Mouse (Mus musculus): ENCODE results near the gene Morn1. TPM values are rescaled to one million over a fixed set of nuclear protein-coding genes. Genes with fewer than 3 reads are reported as not detected.
"Not testable (repeated sequence)": the region's sequence is repeated elsewhere in the genome, so short reads cannot be mapped to it uniquely, and the experiment has no call there.

The Morn1 gene
- polyA plus RNA-seq, 1 experiment from 2014 or later = 6.9 TPM

DNA sequence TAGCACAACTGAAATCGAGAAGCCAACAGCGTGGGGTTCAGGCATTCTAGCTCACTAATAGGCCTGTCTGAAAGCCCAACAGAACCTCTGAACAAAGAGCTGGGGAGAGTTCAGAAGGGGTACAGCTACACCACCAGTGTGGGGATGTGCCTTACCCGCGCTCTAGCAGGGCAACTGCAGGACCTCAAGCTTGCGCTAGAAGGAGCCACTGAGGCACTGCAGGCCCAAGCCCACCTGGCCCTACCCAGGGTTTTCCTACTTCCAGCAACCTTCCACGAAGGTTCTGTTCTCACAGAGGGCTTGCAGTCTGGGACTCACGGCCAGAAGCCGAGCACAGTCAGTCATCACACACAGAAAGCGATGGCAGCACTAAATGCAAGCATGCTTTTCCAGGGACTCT, 11.2 kb upstream of the Morn1 start:
- 89% methylated on average over 9 of the region's 9 CpGs for WGBS

DNA sequence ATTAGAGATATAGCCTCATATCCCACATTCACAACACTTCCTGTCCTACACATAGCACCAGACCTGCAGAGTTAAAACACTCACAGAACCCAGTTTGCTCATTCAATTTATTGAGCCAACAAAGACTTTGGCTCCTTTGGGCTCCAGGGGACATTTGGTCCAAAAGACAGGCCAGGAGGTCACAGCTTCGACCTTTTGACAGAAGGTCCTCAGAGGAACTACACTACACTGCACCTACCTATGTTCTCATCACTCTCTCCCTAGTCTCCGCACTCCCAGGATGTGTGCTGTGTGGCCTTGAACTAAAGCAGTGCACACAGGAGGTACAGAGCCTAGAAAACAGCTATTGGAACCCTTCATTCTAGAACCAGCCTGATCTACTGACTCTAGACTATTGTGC, 10.6 kb upstream of the Morn1 start:
- Histone ChIP-seq H3K4me1 (replicated peaks; ENCODE audit: control insufficient read depth, insufficient read depth, low read length) (no peaks in the 10 kb centered on the region), H3K9ac (ENCODE audit: low read length) (no peak overlapping the region), H3K36me3 (ENCODE audit: control insufficient read depth, insufficient read depth, low read length) (peaks cover 76% of the 10 kb centered on the region), H3K9me3 (ENCODE audit: control insufficient read depth, low read length) (no peaks in the 10 kb centered on the region), H3K4me2 (ENCODE audit: low read depth, low read length) (no peak overlapping the region), H3K27ac (ENCODE audit: low read length) (no peak overlapping the region), H3K4me3 (ENCODE audit: low read length) (no peak overlapping the region), H3K27me3 (ENCODE audit: control insufficient read depth, insufficient read depth, low read depth, low read length) (no peaks in the 10 kb centered on the region)
- no peak for ATAC-seq (ENCODE audit: low read depth)
- 95% methylated on average over 2 of the region's 2 CpGs for whole genome bisulfite sequencing

More for the DNA sequence above, 11.2 kb upstream of the Morn1 start:
- H3K9me3 ChIP-seq (ENCODE audit: control insufficient read depth, low read length) = no peaks in the 10 kb centered on the region
- no peaks in the 10 kb centered on the region for H3K27me3 ChIP-seq (ENCODE audit: control insufficient read depth, insufficient read depth, low read depth, low read length)
- no peak overlapping the region for H3K4me3 ChIP-seq (ENCODE audit: low read length)
- H3K27ac ChIP-seq (ENCODE audit: low read length) = no peak overlapping the region
- no peak overlapping the region for H3K9ac ChIP-seq (ENCODE audit: low read length)
- H3K4me2 ChIP-seq (ENCODE audit: low read depth, low read length) = no peak overlapping the region
- H3K4me1 ChIP-seq (replicated peaks; ENCODE audit: control insufficient read depth, insufficient read depth, low read length) = no peaks in the 10 kb centered on the region
- ATAC-seq (ENCODE audit: low read depth) = no peak
- H3K36me3 ChIP-seq (ENCODE audit: control insufficient read depth, insufficient read depth, low read length) = peaks cover 76% of the 10 kb centered on the region

DNA sequence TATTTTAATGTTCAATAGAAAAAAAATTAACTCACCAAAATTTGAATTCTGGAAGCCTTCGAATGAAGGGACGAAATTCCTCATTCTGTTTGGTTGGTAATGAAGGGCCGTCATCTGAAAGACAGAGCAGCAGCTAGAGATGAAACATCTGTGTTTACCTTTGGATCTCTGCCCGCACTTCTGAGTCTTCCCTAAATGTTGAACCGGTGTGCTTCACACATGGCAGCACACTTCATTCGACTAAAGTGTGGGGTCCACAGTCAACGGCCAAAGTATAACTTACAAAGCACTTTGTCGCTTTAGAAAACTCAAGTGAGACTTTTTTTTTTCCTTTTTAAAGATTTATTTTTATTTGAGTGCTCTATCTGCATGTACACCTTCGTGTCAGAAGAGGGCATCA, 9.7 kb upstream of the Morn1 start:
- Histone ChIP-seq H3K4me1 (replicated peaks; ENCODE audit: control insufficient read depth, insufficient read depth, low read length) (no peaks in the 10 kb centered on the region), H3K27me3 (ENCODE audit: control insufficient read depth, insufficient read depth, low read depth, low read length) (no peaks in the 10 kb centered on the region), H3K27ac (ENCODE audit: low read length) (no peak overlapping the region), H3K9ac (ENCODE audit: low read length) (no peak overlapping the region), H3K4me2 (ENCODE audit: low read depth, low read length) (no peak overlapping the region), H3K9me3 (ENCODE audit: control insufficient read depth, low read length) (no peaks in the 10 kb centered on the region), H3K36me3 (ENCODE audit: control insufficient read depth, insufficient read depth, low read length) (peaks cover 67% of the 10 kb centered on the region), H3K4me3 (ENCODE audit: low read length) (no peak overlapping the region)
- WGBS = 41% methylated on average over 9 of the region's 9 CpGs
- no peak for ATAC-seq (ENCODE audit: low read depth)

DNA sequence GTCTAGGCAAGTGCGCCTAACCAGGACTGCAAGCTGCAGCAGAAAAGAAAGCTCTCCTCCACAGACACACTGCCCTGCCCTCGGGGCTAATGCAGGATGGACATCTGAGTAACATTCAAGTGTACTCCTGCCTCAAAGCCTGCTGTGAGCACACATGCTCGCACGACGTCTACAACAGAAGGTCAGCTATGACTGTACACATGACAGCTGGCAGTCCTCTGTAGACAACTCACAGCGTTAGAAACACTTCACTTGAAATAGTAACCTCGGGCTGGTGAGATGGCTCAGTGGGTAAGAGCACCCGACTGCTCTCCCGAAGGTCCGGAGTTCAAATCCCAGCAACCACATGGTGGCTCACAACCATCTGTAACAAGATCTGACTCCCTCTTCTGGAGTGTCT, 7.6 kb upstream of the Morn1 start:
- peaks cover 52% of the 10 kb centered on the region for H3K36me3 ChIP-seq (ENCODE audit: control insufficient read depth, insufficient read depth, low read length)
- ATAC-seq (ENCODE audit: low read depth) = peak; percentile 20; the same call in 1 of the 2 replicates
- not testable (repeated sequence) for H3K4me1 ChIP-seq (replicated peaks; ENCODE audit: control insufficient read depth, insufficient read depth, low read length); H3K9ac ChIP-seq (ENCODE audit: low read length); H3K9me3 ChIP-seq (ENCODE audit: control insufficient read depth, low read length); H3K27ac ChIP-seq (ENCODE audit: low read length); H3K4me3 ChIP-seq (ENCODE audit: low read length); H3K4me2 ChIP-seq (ENCODE audit: low read depth, low read length); H3K27me3 ChIP-seq (ENCODE audit: control insufficient read depth, insufficient read depth, low read depth, low read length)
- 72% methylated on average over 10 of the region's 10 CpGs for WGBS

DNA sequence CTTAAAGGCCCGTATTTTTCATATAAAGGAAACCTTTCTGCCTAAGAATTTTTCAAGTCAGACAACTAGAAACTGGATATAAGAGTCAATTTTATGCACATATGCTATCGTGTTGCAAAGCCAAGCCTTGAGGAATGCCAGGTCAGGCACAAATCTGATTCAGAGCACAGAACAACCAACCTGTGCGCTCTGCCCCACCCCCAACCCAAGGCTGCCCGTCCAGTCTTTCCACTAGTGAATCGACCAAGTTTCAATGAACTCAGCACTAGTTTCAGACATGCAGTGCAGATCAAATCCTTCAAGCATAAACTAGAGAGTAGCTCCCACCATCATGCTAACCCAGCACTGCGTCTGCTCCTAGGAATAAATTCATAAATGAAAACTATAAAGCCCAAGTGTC, 6.7 kb upstream of the Morn1 start:
- no peak for ATAC-seq (ENCODE audit: low read depth)
- 70% methylated on average over 6 of the region's 6 CpGs for WGBS
- H3K36me3 ChIP-seq (ENCODE audit: control insufficient read depth, insufficient read depth, low read length) = peaks cover 48% of the 10 kb centered on the region

DNA sequence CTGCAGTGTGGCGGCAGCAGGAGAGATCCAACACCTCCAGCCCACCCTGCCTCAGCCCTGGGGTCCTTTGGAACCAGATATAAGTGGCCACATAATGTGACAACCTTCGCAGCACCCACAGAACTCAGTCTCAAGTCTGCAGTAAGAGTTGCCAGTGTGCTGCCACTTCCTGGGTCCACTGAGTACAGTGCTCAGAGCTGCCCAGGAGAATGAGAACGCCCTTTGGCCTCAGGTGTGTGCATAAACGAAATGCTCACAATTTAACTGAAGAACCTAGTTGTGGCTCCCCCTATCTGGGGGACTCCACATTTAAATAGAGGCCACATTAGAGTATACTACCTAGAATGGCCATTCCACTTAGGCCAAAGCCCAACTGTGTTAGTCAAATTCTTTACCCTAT, 2.8 kb upstream of the Morn1 start:
- no peak for ATAC-seq (ENCODE audit: low read depth)
- H3K27ac ChIP-seq (ENCODE audit: low read length) = no peak overlapping the region
- WGBS = 84% methylated on average over 4 of the region's 4 CpGs
- no peak overlapping the region for H3K9ac ChIP-seq (ENCODE audit: low read length)
- H3K27me3 ChIP-seq (ENCODE audit: control insufficient read depth, insufficient read depth, low read depth, low read length) = no peaks in the 10 kb centered on the region
- no peak overlapping the region for H3K4me2 ChIP-seq (ENCODE audit: low read depth, low read length)
- no peak overlapping the region for H3K4me3 ChIP-seq (ENCODE audit: low read length)
- H3K36me3 ChIP-seq (ENCODE audit: control insufficient read depth, insufficient read depth, low read length) = peaks cover 18% of the 10 kb centered on the region
- no peaks in the 10 kb centered on the region for H3K9me3 ChIP-seq (ENCODE audit: control insufficient read depth, low read length)
- peaks cover 26% of the 10 kb centered on the region for H3K4me1 ChIP-seq (replicated peaks; ENCODE audit: control insufficient read depth, insufficient read depth, low read length)

More for the DNA sequence above, 6.7 kb upstream of the Morn1 start:
- peaks cover 13% of the 10 kb centered on the region for H3K4me1 ChIP-seq (replicated peaks; ENCODE audit: control insufficient read depth, insufficient read depth, low read length)
- no peak overlapping the region for H3K4me2 ChIP-seq (ENCODE audit: low read depth, low read length)
- no peak overlapping the region for H3K9ac ChIP-seq (ENCODE audit: low read length)
- no peaks in the 10 kb centered on the region for H3K9me3 ChIP-seq (ENCODE audit: control insufficient read depth, low read length)
- H3K27ac ChIP-seq (ENCODE audit: low read length) = no peak overlapping the region
- H3K27me3 ChIP-seq (ENCODE audit: control insufficient read depth, insufficient read depth, low read depth, low read length) = no peaks in the 10 kb centered on the region
- H3K4me3 ChIP-seq (ENCODE audit: low read length) = no peak overlapping the region

DNA sequence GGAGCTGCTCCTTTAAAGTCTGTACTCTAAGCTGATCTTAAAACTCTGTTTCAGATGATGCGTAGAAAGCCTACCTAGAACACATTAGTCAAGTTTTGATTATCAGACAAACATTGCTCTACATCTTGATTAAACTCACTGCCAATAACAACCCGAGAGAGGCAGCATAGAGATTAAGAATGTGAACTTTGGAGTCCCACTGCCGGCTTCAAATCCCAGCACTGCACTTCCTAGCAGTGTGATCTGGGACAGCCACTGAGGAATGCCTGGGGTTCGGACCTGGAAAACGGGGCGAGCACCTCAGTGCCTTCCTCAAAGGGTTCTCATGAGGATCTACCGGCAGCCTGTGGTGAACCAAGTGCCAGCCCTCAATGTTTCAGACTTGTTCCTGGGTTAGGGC, 2.0 kb upstream of the Morn1 start:
- H3K4me1 ChIP-seq (replicated peaks; ENCODE audit: control insufficient read depth, insufficient read depth, low read length) = peaks cover 26% of the 10 kb centered on the region
- no peak for ATAC-seq (ENCODE audit: low read depth)
- H3K27ac ChIP-seq (ENCODE audit: low read length) = no peak overlapping the region
- H3K9me3 ChIP-seq (ENCODE audit: control insufficient read depth, low read length) = no peaks in the 10 kb centered on the region
- H3K4me3 ChIP-seq (ENCODE audit: low read length) = no peak overlapping the region
- H3K4me2 ChIP-seq (ENCODE audit: low read depth, low read length) = peak overlapping the region; percentile 80; the same call in 1 of the 2 replicates
- WGBS = 85% methylated on average over 7 of the region's 7 CpGs
- H3K27me3 ChIP-seq (ENCODE audit: control insufficient read depth, insufficient read depth, low read depth, low read length) = no peaks in the 10 kb centered on the region
- H3K9ac ChIP-seq (ENCODE audit: low read length) = peak overlapping the region; percentile 91
- H3K36me3 ChIP-seq (ENCODE audit: control insufficient read depth, insufficient read depth, low read length) = peaks cover 13% of the 10 kb centered on the region

DNA sequence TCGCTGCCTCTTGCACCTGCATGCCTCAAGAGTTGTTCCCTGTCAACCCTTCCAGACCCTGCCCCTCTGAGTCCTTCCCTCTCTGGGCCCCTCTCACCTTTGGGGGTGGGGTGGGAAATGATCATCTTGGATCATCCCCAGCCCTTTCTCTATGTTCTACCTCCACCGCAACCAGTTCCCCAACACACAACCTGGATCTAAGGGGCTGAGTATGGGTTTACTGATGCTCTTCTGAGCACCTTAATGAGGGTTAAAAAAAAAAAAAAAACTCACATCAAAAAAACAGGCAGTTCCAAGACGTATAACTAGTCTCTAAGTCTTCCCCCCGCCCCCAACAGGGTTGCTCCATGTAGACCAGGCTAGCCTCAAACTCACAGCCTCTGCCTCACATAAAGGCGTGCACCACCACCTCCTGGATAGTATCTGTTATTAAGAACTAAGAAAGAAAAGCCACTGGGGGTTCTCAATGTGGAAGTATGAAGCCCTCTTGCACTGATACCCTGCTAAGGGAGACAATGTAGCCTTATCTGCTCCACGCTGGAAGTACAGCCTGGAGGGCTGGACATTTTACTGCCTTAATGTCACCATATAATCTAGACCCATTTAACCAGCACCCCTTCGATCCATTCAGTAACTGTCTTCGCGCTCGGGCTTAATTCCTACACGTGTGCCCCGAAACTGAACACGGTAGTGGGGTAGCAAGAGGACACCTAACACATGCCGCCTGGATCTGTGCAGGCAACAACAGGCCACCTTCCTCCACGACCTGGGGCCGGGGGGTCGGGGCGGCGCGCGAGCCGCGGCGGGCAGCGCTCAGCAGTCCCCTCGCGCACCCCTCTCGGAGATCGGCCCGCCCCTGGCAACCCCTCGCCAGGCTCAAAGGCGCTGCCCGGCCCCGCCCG, 920 bp upstream of the Morn1 start:
- Histone ChIP-seq H3K27ac (ENCODE audit: low read length) (peak overlapping the region; percentile 92), H3K27me3 (ENCODE audit: control insufficient read depth, insufficient read depth, low read depth, low read length) (no peaks in the 10 kb centered on the region), H3K36me3 (ENCODE audit: control insufficient read depth, insufficient read depth, low read length) (peaks cover 3% of the 10 kb centered on the region), H3K4me1 (replicated peaks; ENCODE audit: control insufficient read depth, insufficient read depth, low read length) (peaks cover 26% of the 10 kb centered on the region), H3K4me3 (ENCODE audit: low read length) (peak overlapping the region; percentile 90), H3K4me2 (ENCODE audit: low read depth, low read length) (peak overlapping the region; percentile 80), H3K9ac (ENCODE audit: low read length) (peak overlapping the region; percentile 91), H3K9me3 (ENCODE audit: control insufficient read depth, low read length) (no peaks in the 10 kb centered on the region)
- WGBS = 5% methylated on average over 31 of the region's 35 CpGs
- no peak; the same call in 1 of the 2 replicates for ATAC-seq (ENCODE audit: low read depth)

DNA sequence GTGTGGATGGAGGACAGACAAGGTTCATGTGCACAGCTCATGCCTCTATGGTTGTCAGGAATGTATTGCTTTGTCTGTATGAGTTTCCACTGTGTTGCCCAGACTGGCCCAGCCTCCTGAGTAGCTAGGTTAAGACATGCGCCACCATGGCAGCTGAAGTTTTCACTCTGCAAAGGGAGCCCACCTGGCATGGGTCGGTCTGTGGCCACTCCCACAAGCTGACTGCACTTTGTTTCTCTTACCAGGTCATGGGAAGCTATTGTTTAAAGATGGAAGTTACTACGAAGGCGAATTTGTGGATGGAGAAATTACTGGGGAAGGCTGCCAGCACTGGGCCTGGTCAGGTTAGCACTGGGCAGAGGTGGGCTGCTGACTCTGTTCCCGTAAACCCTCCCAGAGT, 2.9 kb downstream of the Morn1 start:
- ATAC-seq (ENCODE audit: low read depth) = no peak
- Histone ChIP-seq H3K4me3 (ENCODE audit: low read length) (no peak overlapping the region), H3K4me1 (replicated peaks; ENCODE audit: control insufficient read depth, insufficient read depth, low read length) (peaks cover 17% of the 10 kb centered on the region), H3K27me3 (ENCODE audit: control insufficient read depth, insufficient read depth, low read depth, low read length) (no peaks in the 10 kb centered on the region), H3K9me3 (ENCODE audit: control insufficient read depth, low read length) (no peaks in the 10 kb centered on the region), H3K4me2 (ENCODE audit: low read depth, low read length) (no peak overlapping the region), H3K36me3 (ENCODE audit: control insufficient read depth, insufficient read depth, low read length) (no peaks in the 10 kb centered on the region), H3K9ac (ENCODE audit: low read length) (no peak overlapping the region), H3K27ac (ENCODE audit: low read length) (no peak overlapping the region)
- WGBS = 86% methylated on average over 5 of the region's 5 CpGs

Data from lung, embryonic 16.5 days (tissue).